Mouse (Mus musculus): Measurements from ENCODE around the gene Eif5a. TPM values are rescaled to one million over a fixed set of nuclear protein-coding genes. Genes with fewer than 3 reads are reported as not detected.

Gene Eif5a
- polyA plus RNA-seq, 1 experiment = 575 TPM

DNA sequence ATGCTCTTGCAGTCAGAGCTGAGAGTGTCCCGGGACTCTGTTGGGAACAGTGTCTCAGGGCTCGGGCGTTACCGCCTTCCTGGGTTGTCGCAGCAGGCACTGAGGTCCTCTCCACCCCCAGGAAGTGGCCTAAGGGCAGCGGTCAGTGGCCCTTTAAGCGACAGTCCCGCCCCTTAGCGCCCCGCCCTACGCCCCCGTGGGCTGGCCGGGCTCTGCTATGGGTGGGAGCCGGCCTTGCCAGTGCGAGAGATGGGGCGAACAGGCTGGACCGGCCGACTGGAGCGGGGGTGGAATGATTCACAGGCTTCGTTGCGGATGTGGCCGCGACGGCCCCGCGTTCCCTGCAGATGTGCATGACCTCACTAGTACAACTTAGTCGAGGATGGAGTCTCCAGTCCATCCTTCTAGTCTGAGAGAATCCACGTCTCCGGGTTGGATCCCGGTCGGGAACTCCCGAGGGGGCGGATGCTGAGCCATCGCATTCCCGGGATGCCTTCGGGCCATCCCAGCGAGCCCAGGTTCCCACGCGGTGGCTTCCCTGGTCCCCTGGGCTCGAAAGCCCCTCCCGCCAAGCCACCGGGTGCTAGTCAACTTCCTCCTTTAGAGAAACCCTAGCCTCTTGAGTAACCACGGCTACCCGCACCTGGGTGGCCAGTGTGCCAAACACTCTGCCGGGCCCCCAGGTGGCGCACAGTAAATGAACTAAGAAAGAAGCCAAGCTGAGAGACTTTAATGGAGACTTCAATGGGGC, 40.7 kb downstream of the Eif5a start, which contains the start of gene Kctd11:
Kctd11 (minus strand) TSS at position 554 of the 751 bp plus-strand sequence.
- H3K27ac ChIP-seq (ENCODE audit: insufficient read depth, low read depth, low read length) = peak within 1 kb of the TSS; percentile 92
- no peaks in the 10 kb centered on the region for H3K36me3 ChIP-seq (ENCODE audit: control insufficient read depth, insufficient read depth, low read length)
- H3K27me3 ChIP-seq (replicated peaks; ENCODE audit: control insufficient read depth, insufficient read depth, low read length) = no peaks in the 10 kb centered on the region
- TF ChIP-seq CTCF (conservative IDR thresholded peaks at IDR 0.05; ENCODE audit: insufficient read depth, insufficient read length, low read depth, low read length) (peak; percentile 29; the same call in 1 of the 2 replicates), POLR2A (IDR thresholded peaks at IDR 0.05; ENCODE audit: low read depth, low read length) (peak; percentile 56)
- H3K4me1 ChIP-seq (ENCODE audit: control insufficient read depth, insufficient read depth, low read length) = peaks cover 14% of the 10 kb centered on the region; the same call in 1 of the 2 replicates
- under 1% methylated on average over 46 of the region's 46 CpGs for WGBS
- peak within 1 kb of the TSS; percentile 73 for H3K4me3 ChIP-seq (ENCODE audit: insufficient read depth, low read depth, low read length)
- DNase-seq = peak; percentile 96

DNA sequence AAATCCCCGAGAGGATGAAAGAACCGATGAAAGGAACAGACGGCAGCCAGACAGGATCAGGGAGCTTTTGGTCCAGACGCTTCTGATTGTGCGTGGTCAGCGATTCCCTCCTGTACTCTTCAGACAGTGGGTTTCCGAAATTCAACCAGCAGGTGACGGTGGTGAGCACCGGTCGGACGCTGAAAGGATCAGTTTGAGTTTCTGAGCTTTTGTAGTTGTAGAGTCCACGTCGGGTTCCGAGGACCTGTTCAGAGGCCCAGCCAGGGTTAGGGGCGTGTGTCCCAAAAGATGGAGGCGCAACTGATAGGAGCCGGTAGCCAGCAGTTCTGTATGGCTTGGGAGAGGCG, 41.3 kb downstream of the Eif5a start:
- TF ChIP-seq CTCF (conservative IDR thresholded peaks at IDR 0.05; ENCODE audit: insufficient read depth, insufficient read length, low read depth, low read length) = peak; percentile 78
- no peak for TF ChIP-seq POLR2A (IDR thresholded peaks at IDR 0.05; ENCODE audit: low read depth, low read length)
- H3K27ac ChIP-seq (ENCODE audit: insufficient read depth, low read depth, low read length) = peak overlapping the region; percentile 92
- peak overlapping the region; percentile 73 for H3K4me3 ChIP-seq (ENCODE audit: insufficient read depth, low read depth, low read length)
- H3K27me3 ChIP-seq (replicated peaks; ENCODE audit: control insufficient read depth, insufficient read depth, low read length) = no peaks in the 10 kb centered on the region
- H3K36me3 ChIP-seq (ENCODE audit: control insufficient read depth, insufficient read depth, low read length) = no peaks in the 10 kb centered on the region
- WGBS = under 1% methylated on average over 18 of the region's 18 CpGs
- peak; percentile 89 for DNase-seq
- peaks cover 14% of the 10 kb centered on the region; the same call in 1 of the 2 replicates for H3K4me1 ChIP-seq (ENCODE audit: control insufficient read depth, insufficient read depth, low read length)

- Histone ChIP-seq H3K27ac (ENCODE audit: insufficient read depth, low read depth, low read length) (peak overlapping the region; percentile 36; the same call in 1 of the 2 replicates), H3K36me3 (ENCODE audit: control insufficient read depth, insufficient read depth, low read length) (no peaks in the 10 kb centered on the region), H3K27me3 (replicated peaks; ENCODE audit: control insufficient read depth, insufficient read depth, low read length) (no peaks in the 10 kb centered on the region), H3K4me3 (ENCODE audit: insufficient read depth, low read depth, low read length) (peak overlapping the region; percentile 73), H3K4me1 (ENCODE audit: control insufficient read depth, insufficient read depth, low read length) (peaks cover 14% of the 10 kb centered on the region; the same call in 1 of the 2 replicates)
- 53% methylated on average over 15 of the region's 15 CpGs for WGBS
- TF ChIP-seq CTCF (conservative IDR thresholded peaks at IDR 0.05; ENCODE audit: insufficient read depth, insufficient read length, low read depth, low read length) (no peak), POLR2A (IDR thresholded peaks at IDR 0.05; ENCODE audit: low read depth, low read length) (no peak)
- DNase-seq = no peak
These were observed 42.0 kb downstream of the Eif5a start for GRCm38 (mm10) chr11:69879711-69880110.

GRCm38 (mm10) chr11:69878952-69879351, 42.8 kb downstream of the Eif5a start:
- TF ChIP-seq POLR2A (IDR thresholded peaks at IDR 0.05; ENCODE audit: low read depth, low read length) (no peak), CTCF (conservative IDR thresholded peaks at IDR 0.05; ENCODE audit: insufficient read depth, insufficient read length, low read depth, low read length) (no peak)
- no peaks in the 10 kb centered on the region for H3K36me3 ChIP-seq (ENCODE audit: control insufficient read depth, insufficient read depth, low read length)
- H3K27ac ChIP-seq (ENCODE audit: insufficient read depth, low read depth, low read length) = no peak overlapping the region
- 78% methylated on average over 6 of the region's 6 CpGs for WGBS
- H3K27me3 ChIP-seq (replicated peaks; ENCODE audit: control insufficient read depth, insufficient read depth, low read length) = no peaks in the 10 kb centered on the region
- peaks cover 14% of the 10 kb centered on the region; the same call in 1 of the 2 replicates for H3K4me1 ChIP-seq (ENCODE audit: control insufficient read depth, insufficient read depth, low read length)
- H3K4me3 ChIP-seq (ENCODE audit: insufficient read depth, low read depth, low read length) = no peak overlapping the region
- DNase-seq = no peak

DNA sequence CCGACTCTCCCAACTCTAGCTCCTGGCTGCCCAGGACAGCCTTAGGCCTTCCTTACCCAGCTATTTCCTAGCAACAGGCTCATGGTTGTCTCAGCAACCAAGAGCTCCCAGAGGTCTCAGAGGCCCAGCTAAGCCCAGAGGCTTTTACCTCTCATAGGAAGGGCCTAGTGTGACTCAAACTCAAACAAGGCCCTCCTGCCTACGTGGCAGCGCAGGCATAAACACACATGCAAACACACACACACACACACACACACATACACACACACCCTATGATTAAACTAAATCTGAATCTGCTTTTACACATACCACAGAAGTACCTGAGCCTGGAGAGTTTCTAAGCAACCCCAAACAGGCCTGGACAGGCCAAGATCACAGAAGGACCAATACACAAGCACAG, 43.4 kb downstream of the Eif5a start:
- Histone ChIP-seq H3K27ac (ENCODE audit: insufficient read depth, low read depth, low read length) (no peak overlapping the region), H3K36me3 (ENCODE audit: control insufficient read depth, insufficient read depth, low read length) (no peaks in the 10 kb centered on the region), H3K4me1 (ENCODE audit: control insufficient read depth, insufficient read depth, low read length) (peaks cover 14% of the 10 kb centered on the region; the same call in 1 of the 2 replicates), H3K4me3 (ENCODE audit: insufficient read depth, low read depth, low read length) (no peak overlapping the region), H3K27me3 (replicated peaks; ENCODE audit: control insufficient read depth, insufficient read depth, low read length) (no peaks in the 10 kb centered on the region)
- WGBS = 79% methylated on average over 3 of the region's 3 CpGs
- DNase-seq = no peak
- TF ChIP-seq POLR2A (IDR thresholded peaks at IDR 0.05; ENCODE audit: low read depth, low read length) (no peak), CTCF (conservative IDR thresholded peaks at IDR 0.05; ENCODE audit: insufficient read depth, insufficient read length, low read depth, low read length) (no peak)

DNA sequence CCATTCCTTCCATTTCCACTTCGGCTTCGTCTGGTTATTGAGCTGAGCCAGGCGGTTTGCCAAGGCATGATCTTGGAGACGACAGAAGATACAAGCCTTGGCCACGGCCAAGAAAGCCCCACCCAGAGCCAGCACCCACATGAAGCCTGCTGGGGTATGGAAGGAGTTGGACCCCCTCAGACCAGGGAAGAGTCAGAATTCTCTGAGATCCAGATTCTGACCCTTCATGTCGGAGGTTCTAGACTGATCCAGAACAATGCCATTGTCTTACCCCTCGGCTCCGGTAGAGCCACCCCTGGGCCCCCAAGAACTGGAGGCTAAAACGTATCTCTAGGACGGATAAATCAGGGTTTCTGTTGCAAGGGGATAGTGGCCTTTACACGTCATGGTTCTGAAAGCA, 43.9 kb downstream of the Eif5a start, which contains the start of gene Tmem95:
Tmem95 (minus strand) TSS at position 141 of the 400 bp plus-strand sequence.
- Histone ChIP-seq H3K27ac (ENCODE audit: insufficient read depth, low read depth, low read length) (no peak within 1 kb of the TSS), H3K27me3 (replicated peaks; ENCODE audit: control insufficient read depth, insufficient read depth, low read length) (no peaks in the 10 kb centered on the region), H3K36me3 (ENCODE audit: control insufficient read depth, insufficient read depth, low read length) (no peaks in the 10 kb centered on the region), H3K4me3 (ENCODE audit: insufficient read depth, low read depth, low read length) (no peak within 1 kb of the TSS), H3K4me1 (ENCODE audit: control insufficient read depth, insufficient read depth, low read length) (peaks cover 14% of the 10 kb centered on the region; the same call in 1 of the 2 replicates)
- TF ChIP-seq POLR2A (IDR thresholded peaks at IDR 0.05; ENCODE audit: low read depth, low read length) (no peak), CTCF (conservative IDR thresholded peaks at IDR 0.05; ENCODE audit: insufficient read depth, insufficient read length, low read depth, low read length) (no peak)
- no peak for DNase-seq
- WGBS = 84% methylated on average over 11 of the region's 11 CpGs

GRCm38 (mm10) chr11:69876867-69877266, 44.9 kb downstream of the Eif5a start:
- no peak overlapping the region for H3K4me3 ChIP-seq (ENCODE audit: insufficient read depth, low read depth, low read length)
- TF ChIP-seq POLR2A (IDR thresholded peaks at IDR 0.05; ENCODE audit: low read depth, low read length) = no peak
- peak; percentile 90 for TF ChIP-seq CTCF (conservative IDR thresholded peaks at IDR 0.05; ENCODE audit: insufficient read depth, insufficient read length, low read depth, low read length)
- no peaks in the 10 kb centered on the region for H3K27me3 ChIP-seq (replicated peaks; ENCODE audit: control insufficient read depth, insufficient read depth, low read length)
- WGBS = 3% methylated on average over 12 of the region's 12 CpGs
- H3K4me1 ChIP-seq (ENCODE audit: control insufficient read depth, insufficient read depth, low read length) = peaks cover 14% of the 10 kb centered on the region; the same call in 1 of the 2 replicates
- no peak overlapping the region for H3K27ac ChIP-seq (ENCODE audit: insufficient read depth, low read depth, low read length)
- DNase-seq = peak; percentile 87
- H3K36me3 ChIP-seq (ENCODE audit: control insufficient read depth, insufficient read depth, low read length) = no peaks in the 10 kb centered on the region

All from kidney, adult 2 months (tissue).